Mouse (Mus musculus) heart, embryonic 10.5 days (tissue): ENCODE data around the gene Pnrc1. TPM values are rescaled to one million over a fixed set of nuclear protein-coding genes. Genes with fewer than 3 reads are reported as not detected.

ENCODE experiments used
- DNase-seq: peaks from one replicate; pipeline ENCODE4 v3.0.0-alpha.2; 2017; ENCODE audit warnings: low spot score
- H3K27ac ChIP-seq: fragments of 300-500 bp; sonication (generic); 2 replicates; pipeline ENCODE4 v1.5.1; 2016; ENCODE audit warnings: mild to moderate bottlenecking
- H3K27me3 ChIP-seq: fragments of 300-500 bp; sonication (generic); 2 replicates; pipeline ENCODE4 v1.6.1; 2016; ENCODE audit warnings: mild to moderate bottlenecking; ENCODE audit not compliant: poor library complexity, insufficient read depth, severe bottlenecking
- H3K36me3 ChIP-seq: fragments of 300-500 bp; sonication (generic); 2 replicates; pipeline ENCODE4 v1.6.1; 2016; ENCODE audit warnings: mild to moderate bottlenecking, moderate library complexity
- H3K4me1 ChIP-seq: fragments of 300-500 bp; sonication (generic); 2 replicates; pipeline ENCODE4 v1.6.1; 2016; ENCODE audit warnings: mild to moderate bottlenecking
- H3K4me3 ChIP-seq: fragments of 300-500 bp; sonication (generic); 2 replicates; pipeline ENCODE4 v1.5.1; 2016; ENCODE audit warnings: mild to moderate bottlenecking, moderate library complexity
- H3K9me3 ChIP-seq: fragments of 300-500 bp; sonication (generic); 2 replicates; pipeline ENCODE4 v1.6.1; 2016; ENCODE audit warnings: mild to moderate bottlenecking, moderate library complexity
- WGBS: fragments of 180-500 bp; shearing (Covaris S2); methylation state at CpG from one replicate; pipeline ENCODE4 v1.1.7; 2016; 5-methylcytosine and 5-hydroxymethylcytosine counted together
- polyA plus RNA-seq: library from polyadenylated mRNA; unstranded; fragments of >200 nt; fragmentation: Nextera tagmentation; extraction: Ambion mirVana; gene quantifications from 2 replicates; pipeline ENCODE4 v1.2.1, GENCODE M21; 2016

Gene Pnrc1
- polyA plus RNA-seq, 1 experiment from 2014 or later: 78.9 TPM

- 22% methylated on average over 16 of the region's 16 CpGs for WGBS
- Histone ChIP-seq H3K36me3 (no peaks in the 10 kb centered on the region), H3K9me3 (no peaks in the 10 kb centered on the region), H3K4me3 (no peak overlapping the region; the same call in 1 of the 2 replicates), H3K27me3 (no peaks in the 10 kb centered on the region; the same call in 1 of the 2 replicates), H3K27ac (no peak overlapping the region), H3K4me1 (no peaks in the 10 kb centered on the region)
- DNase-seq: no peak
Measured at GRCm38 (mm10) chr4:33292409-33293370, 2.7 kb upstream of the Pnrc1 start.

DNA sequence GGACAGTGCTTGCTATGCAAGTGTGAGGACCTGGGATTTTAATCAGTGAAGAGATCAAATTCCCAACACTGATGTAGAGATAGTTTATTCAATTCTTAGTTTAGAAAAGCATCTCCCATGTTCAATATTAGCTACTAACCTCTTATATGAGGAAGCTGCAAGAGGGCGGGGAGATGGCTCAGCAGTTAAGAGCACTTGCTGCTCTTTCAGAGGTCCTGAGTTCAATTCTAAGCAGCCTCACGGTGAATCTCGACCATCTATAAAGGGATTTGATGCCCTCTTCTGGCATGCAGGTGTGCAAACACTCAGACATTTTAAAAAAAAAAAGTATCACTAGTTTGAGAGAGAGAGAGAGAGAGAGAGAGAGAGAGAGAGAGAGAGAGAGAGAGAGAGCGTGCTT is 915 bp upstream of the Pnrc1 start:
- no peak for DNase-seq
- H3K27me3 ChIP-seq: no peaks in the 10 kb centered on the region; the same call in 1 of the 2 replicates
- WGBS: 61% methylated on average over 4 of the region's 4 CpGs
- no peak overlapping the region for H3K4me3 ChIP-seq
- no peaks in the 10 kb centered on the region for H3K36me3 ChIP-seq
- no peak overlapping the region for H3K27ac ChIP-seq
- no peaks in the 10 kb centered on the region for H3K4me1 ChIP-seq
- H3K9me3 ChIP-seq: no peaks in the 10 kb centered on the region

- H3K9me3 ChIP-seq: no peaks in the 10 kb centered on the region
- H3K36me3 ChIP-seq: no peaks in the 10 kb centered on the region
- no peak for DNase-seq
- no peaks in the 10 kb centered on the region; the same call in 1 of the 2 replicates for H3K27me3 ChIP-seq
- H3K27ac ChIP-seq: no peak overlapping the region
- 79% methylated on average over 12 of the region's 12 CpGs for WGBS
- H3K4me1 ChIP-seq: 0 out of 2 replicates have a peak, but pooled peaks cover 4% of the 10 kb centered on the region
- H3K4me3 ChIP-seq: no peak overlapping the region
Measured at GRCm38 (mm10) chr4:33289106-33289650, 785 bp downstream of the Pnrc1 start.

DNA sequence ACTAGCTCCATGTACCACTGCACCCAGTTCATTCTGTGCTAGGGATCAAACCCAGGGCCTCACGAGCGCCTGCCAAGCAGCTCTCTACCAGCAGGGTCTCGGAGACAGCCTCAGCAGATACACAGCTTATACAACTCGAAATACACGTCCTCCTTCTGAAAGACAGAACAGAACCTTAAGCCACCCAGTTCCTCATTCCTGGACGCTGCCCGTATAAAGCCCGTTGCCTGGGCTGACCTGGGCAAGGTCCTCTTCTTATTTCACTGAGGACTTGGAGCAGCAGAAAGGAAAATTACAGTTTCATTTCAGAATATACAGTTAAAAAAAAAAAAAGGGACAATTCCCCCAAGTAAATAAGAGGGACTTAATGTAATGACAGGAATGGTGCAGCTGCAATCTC is 4.5 kb downstream of the Pnrc1 start:
- WGBS: 77% methylated on average over 8 of the region's 8 CpGs
- no peak for DNase-seq
- 0 out of 2 replicates have a peak, but pooled peaks cover 4% of the 10 kb centered on the region for H3K4me1 ChIP-seq

DNA sequence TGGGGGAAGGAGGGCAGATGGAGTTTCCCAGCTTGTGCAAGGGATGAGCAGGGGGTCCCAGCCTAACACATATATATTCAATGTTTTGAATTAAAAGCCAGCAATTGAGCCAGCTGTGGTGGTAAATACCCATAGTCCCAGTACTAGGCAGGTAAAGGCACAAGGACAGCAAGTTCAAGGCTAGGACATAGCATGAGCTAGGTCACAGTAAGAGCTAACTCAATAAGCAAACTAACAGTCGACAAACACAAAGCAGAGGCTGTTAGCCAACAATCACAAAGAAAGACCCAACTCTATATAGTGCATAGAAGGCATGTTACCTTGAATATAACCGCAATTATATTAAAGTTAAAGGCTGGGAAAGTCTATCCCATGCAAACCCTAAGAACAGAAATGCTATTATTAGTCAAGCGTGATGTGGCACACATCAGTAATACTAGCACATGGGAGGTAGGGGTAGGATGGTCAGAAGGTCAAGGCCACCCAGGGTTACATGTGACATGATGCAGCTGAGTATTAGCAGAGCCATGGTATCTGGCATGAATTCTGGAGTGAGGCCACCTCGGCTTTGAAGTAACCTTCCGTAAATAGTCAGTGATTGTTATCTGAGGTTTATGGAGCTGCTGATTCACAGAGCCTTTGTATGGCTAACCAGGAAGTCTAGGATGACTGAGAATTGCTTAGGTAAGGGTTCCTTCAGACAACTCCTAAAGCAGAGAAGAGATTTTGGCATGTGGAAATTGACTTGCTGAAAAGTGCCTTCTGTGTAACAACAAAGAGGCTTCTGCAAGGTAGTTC is 5.7 kb downstream of the Pnrc1 start:
- 0 out of 2 replicates have a peak, but pooled peaks cover 4% of the 10 kb centered on the region for H3K4me1 ChIP-seq
- H3K27ac ChIP-seq: no peak overlapping the region
- H3K4me3 ChIP-seq: no peak overlapping the region
- H3K36me3 ChIP-seq: no peaks in the 10 kb centered on the region
- H3K9me3 ChIP-seq: no peaks in the 10 kb centered on the region
- no peaks in the 10 kb centered on the region for H3K27me3 ChIP-seq
- DNase-seq: no peak
- WGBS: 70% methylated on average over 5 of the region's 5 CpGs

More for the DNA sequence above, 4.5 kb downstream of the Pnrc1 start:
- Histone ChIP-seq H3K36me3 (no peaks in the 10 kb centered on the region), H3K27ac (no peak overlapping the region), H3K27me3 (no peaks in the 10 kb centered on the region), H3K4me3 (no peak overlapping the region), H3K9me3 (no peaks in the 10 kb centered on the region)

DNA sequence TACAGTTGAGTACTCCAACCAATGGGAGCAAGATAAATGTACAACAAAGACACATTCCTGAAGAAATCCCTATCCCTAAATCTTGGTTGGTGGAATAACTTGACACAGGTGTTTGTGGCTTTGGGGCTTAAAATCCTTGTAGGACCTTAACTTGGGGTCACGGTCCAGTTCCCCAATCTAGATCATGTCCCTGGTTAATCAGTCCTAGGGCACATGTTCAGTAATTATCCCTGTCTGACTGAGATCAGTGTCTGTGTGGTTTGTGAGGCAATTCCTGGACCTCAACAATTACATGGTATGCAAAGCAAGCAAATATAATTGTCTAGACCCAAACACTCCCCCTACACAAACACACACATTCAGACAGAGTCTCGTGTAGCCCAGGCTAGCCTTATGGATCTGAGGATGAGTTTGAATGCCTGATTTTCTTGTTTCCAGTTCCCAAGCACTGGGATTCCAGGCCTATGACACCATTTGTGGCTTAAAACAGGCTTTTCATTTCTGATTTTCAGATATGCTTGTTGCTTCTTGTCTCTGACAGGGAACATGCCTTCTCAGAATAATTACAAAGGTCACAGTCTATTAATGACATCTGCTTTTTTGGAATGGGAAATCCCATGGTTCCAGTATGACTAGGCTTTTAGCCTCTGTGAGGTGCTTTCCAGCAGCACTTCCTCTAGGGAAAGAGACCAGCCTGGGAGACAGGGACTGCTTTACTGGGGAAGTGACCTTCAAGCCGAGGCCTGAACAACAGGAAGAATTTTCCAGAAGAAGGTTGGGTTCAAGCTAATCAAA is 7.9 kb downstream of the Pnrc1 start:
- Histone ChIP-seq H3K9me3 (no peaks in the 10 kb centered on the region), H3K27ac (no peak overlapping the region), H3K27me3 (no peaks in the 10 kb centered on the region), H3K4me3 (no peak overlapping the region), H3K36me3 (no peaks in the 10 kb centered on the region), H3K4me1 (0 out of 2 replicates have a peak, but pooled peaks cover 4% of the 10 kb centered on the region)
- 64% methylated on average over 3 of the region's 3 CpGs for WGBS
- no peak for DNase-seq

- WGBS: 69% methylated on average over 3 of the region's 3 CpGs
- Histone ChIP-seq H3K27me3 (no peaks in the 10 kb centered on the region), H3K36me3 (no peaks in the 10 kb centered on the region), H3K9me3 (no peaks in the 10 kb centered on the region), H3K4me3 (no peak overlapping the region), H3K27ac (no peak overlapping the region), H3K4me1 (no peaks in the 10 kb centered on the region)
- DNase-seq: no peak
Measured at GRCm38 (mm10) chr4:33273437-33273836, 16.5 kb downstream of the Pnrc1 start.

- Histone ChIP-seq H3K36me3 (no peaks in the 10 kb centered on the region), H3K9me3 (no peaks in the 10 kb centered on the region), H3K27ac (no peak overlapping the region), H3K27me3 (no peaks in the 10 kb centered on the region), H3K4me3 (no peak overlapping the region), H3K4me1 (no peaks in the 10 kb centered on the region)
- DNase-seq: no peak
- 77% methylated on average over 11 of the region's 11 CpGs for WGBS
Measured at GRCm38 (mm10) chr4:33270386-33271314, 19.3 kb downstream of the Pnrc1 start.

DNA sequence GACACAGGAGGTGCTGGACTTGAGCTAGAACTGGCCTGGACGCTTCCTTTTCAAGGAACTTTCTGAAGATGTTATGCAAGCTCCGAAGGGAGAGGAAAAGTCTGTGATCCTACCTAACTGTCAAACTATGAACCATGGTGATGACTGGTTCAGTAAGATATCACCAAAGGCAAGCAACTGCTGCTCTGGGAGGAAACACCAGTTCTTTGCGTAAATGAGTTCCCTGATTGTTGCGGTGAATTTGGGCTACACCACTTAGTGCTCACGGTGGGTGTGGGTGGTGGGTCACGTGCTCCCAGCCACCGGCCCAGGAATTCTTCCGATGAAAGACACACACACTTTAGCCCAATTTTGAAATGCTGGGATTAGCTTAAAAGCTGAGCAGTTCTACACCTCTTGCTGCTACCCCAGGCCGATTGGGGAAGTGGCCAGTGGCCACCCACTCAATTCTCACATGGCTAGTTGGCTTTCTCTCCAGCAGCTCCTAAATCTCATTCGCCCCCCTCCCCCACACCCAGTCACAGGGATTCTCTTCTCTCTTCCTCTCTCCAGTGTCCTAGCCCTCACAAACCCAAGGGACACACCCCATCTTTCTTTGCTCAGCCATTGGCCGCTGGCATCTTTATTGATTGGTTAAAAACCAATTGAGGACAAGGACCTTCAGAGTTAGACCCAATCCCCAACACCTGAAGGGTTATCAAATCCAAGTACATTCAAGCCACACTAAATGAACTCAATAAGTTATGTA is 24.8 kb downstream of the Pnrc1 start:
- Histone ChIP-seq H3K36me3 (no peaks in the 10 kb centered on the region), H3K4me3 (no peak overlapping the region), H3K4me1 (peaks cover 10% of the 10 kb centered on the region; the same call in 1 of the 2 replicates), H3K27me3 (no peaks in the 10 kb centered on the region), H3K27ac (no peak overlapping the region), H3K9me3 (no peaks in the 10 kb centered on the region)
- no peak for DNase-seq
- WGBS: 80% methylated on average over 11 of the region's 11 CpGs

DNA sequence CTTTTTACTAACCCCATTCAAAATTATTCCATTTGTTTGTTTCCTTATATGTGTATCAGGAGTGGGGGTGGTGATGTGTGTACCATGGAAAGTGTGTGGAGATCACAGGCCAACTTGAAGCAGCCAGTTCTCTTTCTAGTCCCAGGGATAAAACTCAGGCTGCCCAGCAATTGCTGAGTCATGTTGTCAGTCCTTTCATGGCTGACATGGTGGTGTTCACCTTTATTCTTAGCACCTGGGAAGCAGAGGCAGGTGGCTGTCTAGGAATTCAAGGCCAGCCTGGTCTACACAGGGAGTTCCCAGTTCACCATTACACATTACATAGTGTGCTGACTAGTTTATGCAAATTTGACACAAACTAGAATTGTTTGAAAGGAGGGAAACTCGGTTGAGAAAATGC is 27.1 kb downstream of the Pnrc1 start:
- peaks cover 10% of the 10 kb centered on the region; the same call in 1 of the 2 replicates for H3K4me1 ChIP-seq
- no peak for DNase-seq
- WGBS: 71% methylated on average over 1 of the region's 1 CpGs
- H3K27me3 ChIP-seq: no peaks in the 10 kb centered on the region
- H3K36me3 ChIP-seq: no peaks in the 10 kb centered on the region
- H3K4me3 ChIP-seq: no peak overlapping the region
- H3K9me3 ChIP-seq: no peaks in the 10 kb centered on the region
- H3K27ac ChIP-seq: no peak overlapping the region

DNA sequence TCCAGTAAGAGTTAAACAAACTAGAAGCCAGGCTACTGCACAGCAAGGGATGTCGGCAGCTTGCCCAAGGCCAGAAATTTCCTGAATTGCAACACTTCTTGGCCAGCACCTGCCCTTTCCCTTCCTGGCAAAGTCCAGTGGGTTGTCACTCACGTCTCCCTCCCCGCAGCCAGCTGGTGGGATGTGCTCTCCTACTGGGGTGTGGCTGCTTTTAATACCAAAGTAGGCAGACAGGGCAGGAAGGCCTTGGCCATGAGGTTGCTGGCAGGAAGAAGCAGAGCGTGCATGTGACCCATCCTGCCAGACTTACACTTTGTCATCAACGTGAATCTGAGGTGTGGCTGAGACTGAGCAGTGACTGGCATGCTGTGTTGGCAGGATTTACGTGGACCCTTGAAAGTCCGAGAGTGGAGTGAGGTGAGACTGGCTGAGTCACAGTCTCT is 28.6 kb downstream of the Pnrc1 start:
- 34% methylated on average over 7 of the region's 7 CpGs for WGBS
- Histone ChIP-seq H3K9me3 (no peaks in the 10 kb centered on the region), H3K27ac (peak overlapping the region; percentile 73; the same call in 1 of the 2 replicates), H3K4me1 (peaks cover 10% of the 10 kb centered on the region; the same call in 1 of the 2 replicates), H3K36me3 (no peaks in the 10 kb centered on the region), H3K4me3 (no peak overlapping the region), H3K27me3 (no peaks in the 10 kb centered on the region)
- DNase-seq: peak; percentile 81
